Mouse (Mus musculus): ENCODE measurements around the gene Lmo7. TPM values are rescaled to one million over a fixed set of nuclear protein-coding genes. Genes with fewer than 3 reads are reported as not detected.
A peak's percentile ranks its signal among the peaks of the same experiment; 100 is the strongest.

Gene Lmo7
- total RNA-seq, 2 experiments from 2014 or later, result 395 to 436 TPM

DNA sequence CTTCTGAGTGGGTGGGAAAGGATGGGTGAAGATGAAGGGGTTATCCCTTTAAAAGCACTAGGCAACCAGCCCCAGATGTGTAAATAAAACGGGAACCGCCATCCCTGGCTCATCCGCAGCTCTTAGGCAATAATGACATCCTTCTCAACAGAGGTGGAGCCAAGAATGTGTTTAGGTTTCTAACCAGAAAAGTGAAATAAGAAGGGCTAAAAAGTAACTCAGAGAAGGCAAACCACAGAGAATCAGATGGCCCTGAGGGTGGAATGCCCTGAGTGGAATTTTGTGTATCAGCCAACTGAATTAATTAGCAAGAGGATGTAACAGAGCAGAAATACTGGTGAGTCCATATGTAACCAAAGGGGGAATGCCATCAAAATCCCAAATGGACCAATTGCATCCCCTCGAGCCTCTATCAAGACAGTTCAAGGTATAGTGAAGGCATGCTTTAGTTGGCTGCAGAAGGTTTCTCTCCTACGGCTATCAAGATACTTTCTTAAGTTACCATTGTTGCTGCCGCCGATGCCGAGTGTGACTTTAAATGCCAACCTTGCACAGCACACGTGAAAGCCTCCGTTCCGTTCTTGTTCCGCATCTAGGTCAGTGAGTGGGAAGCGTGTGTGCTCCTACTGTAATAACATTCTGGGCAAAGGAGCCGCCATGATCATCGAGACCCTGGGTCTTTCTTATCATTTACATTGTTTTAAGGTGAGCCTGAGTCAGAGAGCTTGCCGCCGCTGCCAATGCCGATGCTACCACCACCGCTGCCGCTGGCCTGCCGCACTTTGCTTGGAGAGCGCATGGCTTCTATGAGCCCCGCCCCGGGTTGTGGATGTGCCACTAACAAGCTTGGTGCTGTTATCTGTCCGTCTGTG is 201.1 kb downstream of the Lmo7 start:
- intact Hi-C loops (cut with DNase I), result loop anchor here (10.0 kb wide), 1 partner anchor 276 kb away; the partner anchor contains the start of gene Uchl3
- peak; percentile 31 to 37 for DNase-seq

- intact Hi-C loops (cut with DNase I), result loop anchor here (10.0 kb wide), 1 partner anchor 277 kb away; the partner anchor contains the start of gene Uchl3
- no peak for DNase-seq
Measured at GRCm38 (mm10) chr14:101931448-101931750, 201.6 kb downstream of the Lmo7 start.

- no peak for DNase-seq
- intact Hi-C loops (cut with DNase I), result loop anchor here (10.0 kb wide), 1 partner anchor 279 kb away; the partner anchor contains the start of gene Uchl3
Measured at GRCm38 (mm10) chr14:101933551-101933950, 203.8 kb downstream of the Lmo7 start.

- peak; percentile 65 to 77 for DNase-seq
- intact Hi-C loops (cut with DNase I), result loop anchor here (10.0 kb wide), 1 partner anchor 962 kb away; no protein-coding TSS in a partner anchor
Measured at GRCm38 (mm10) chr14:101942971-101943370, 213.2 kb downstream of the Lmo7 start.

DNA sequence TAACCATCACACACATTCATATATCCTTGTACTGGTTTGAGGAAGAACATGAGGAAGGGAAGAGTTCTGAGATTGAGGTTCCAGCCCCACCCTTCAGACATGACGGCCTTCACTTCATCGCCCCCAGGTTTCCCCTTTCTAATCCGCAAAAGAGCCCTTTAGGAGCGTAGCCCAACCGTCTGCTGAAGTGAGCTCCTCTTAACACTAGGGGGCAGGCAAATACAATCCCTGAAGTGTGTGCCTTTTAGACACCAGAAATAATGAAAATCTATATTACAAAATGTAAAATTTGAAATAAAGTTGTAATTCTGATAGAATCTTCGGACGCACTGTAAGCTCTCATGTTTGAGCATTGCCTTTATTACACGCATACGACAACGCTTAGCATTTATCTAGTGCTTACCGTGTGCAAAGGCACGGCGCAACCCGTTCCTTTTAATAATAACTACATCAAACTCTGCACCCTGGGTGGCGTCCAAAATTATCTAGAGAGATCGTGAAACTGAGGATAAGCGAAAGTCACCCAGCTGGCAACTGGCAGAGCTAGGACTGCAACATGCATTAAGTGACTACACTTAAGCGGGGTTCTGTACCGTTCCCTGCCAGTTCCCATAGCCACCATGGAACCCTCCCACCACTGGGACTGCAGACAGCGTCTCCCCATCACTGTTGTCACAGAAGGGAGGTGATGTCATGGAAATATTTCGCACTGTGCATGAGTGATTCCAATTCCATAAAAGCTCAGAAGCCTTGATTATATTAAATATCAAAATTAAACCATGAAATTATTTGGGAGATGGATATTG is 217.2 kb downstream of the Lmo7 start:
- peak; percentile 47 to 63 for DNase-seq
- intact Hi-C loops (cut with DNase I), result loop anchor here (1.0 to 10.0 kb wide), 4 partner anchors 164 to 1045 kb away; no protein-coding TSS in a partner anchor

DNA sequence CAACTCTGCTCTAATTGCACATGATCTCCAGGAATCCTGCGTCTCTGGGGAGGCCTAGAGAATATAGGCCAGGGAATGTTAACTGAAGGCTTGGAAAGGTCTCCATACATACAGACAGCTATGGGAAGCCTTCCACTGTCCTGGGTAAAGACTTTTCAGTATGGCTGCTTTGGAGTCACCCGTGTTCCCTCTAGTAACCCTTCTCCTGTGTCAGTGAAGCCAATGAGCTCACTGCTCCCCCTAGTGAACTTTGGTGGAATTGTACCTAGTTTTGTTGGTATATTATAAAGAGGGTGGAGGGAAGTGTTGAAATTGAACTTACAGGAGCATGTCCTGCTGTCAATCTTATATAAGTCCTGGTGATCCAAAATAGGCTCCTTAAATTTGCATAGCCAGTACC is 219.4 kb downstream of the Lmo7 start:
- intact Hi-C loops (cut with DNase I), result loop anchor here (5.0 to 10.0 kb wide), 2 partner anchors 956 to 1043 kb away; no protein-coding TSS in a partner anchor
- DNase-seq, result peak; percentile 58 to 75

DNA sequence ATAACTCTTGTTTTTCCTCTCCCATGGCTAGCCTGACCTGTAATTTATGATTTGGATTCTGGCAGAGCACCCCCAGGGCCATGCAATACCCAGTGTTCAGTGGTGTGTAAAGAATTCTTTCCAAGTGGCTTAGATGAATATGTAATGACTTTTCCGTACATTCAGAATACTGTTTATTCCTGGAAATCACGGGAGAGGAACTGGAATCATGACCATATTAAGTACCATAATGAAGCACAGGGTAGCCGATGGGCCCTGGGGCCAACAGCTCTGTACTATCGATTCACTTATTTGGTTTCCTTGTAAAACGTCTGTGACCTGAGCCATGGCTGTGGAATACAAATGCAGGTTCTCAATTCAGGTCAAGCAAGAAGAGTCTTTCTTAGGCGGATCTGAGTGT is 221.3 kb downstream of the Lmo7 start:
- intact Hi-C loops (cut with DNase I), result no loop called here
- no peak for DNase-seq

DNA sequence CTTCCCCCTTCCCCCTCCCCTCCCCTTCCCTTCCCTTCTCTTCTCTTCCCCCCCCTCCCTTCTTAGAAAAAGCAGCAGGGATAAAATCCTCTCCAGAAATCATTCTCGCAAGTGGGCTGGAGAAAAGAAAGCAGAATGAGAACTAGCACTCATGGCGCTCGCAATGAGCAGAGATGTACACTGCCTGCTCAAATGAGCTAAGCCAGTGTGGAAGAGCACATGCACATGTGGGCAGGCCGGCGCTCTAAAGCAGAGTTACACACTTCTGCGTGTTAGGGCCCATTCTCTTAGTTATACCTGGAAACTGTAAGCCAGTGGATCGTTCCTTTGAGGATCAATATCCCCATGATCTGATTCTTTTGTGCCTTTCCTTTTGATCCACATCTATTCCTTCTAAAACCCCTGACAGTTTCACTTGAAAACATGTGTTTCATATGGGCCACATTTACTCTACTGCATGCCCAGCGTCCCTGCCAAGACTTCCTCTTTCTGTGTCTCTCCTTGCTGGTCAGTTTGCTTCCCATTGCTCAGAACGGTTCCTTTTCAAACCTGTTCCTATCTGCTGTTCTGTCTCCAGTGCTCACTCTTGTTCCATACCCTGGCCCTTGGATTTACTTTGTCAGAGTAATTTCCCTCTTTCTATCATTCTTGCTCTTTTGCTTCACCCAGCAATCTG is 224.2 kb downstream of the Lmo7 start:
- DNase-seq, result no peak
- intact Hi-C loops (cut with DNase I), result no loop called here

DNA sequence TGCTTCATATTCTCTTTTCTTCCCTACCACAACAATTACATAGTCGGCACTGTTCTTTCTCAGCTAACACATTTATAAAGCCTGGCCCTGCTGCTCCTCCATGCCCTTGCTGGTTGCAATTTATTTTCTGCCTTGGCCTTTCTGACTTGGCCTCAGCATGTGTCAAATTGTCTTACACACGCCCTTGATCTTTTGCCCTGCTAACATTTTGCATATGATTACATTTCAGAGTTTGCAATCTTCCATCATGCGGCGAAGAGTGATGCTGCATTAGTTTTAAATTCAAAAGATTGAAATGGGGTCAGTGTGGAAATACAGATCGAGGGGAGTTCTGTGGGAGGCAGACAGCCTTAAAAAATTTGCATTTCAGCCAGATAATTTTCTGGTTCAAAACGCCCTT is 234.6 kb downstream of the Lmo7 start:
- intact Hi-C loops (cut with DNase I), result no loop called here
- DNase-seq, result no peak

DNA sequence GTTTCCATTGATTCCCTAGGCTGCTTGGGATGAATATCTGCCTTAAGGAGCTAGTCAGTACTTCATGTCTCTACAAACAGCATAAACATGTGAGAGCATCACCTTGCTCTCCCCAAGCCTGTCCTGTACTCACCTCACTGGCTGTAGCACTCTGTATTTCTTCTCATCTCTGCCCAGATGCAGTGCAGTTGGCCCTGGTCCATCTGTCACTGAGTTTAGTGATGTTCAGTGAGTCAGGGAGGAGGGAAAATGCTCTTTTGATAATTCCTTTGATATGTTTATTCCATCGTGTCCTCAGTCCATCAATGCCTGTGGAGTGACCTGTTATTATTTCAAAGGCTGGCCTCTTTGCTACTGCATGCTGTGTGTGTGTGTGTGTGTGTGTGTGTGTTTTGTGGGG is 235.2 kb downstream of the Lmo7 start:
- intact Hi-C loops (cut with DNase I), result no loop called here
- DNase-seq, result no peak

DNA sequence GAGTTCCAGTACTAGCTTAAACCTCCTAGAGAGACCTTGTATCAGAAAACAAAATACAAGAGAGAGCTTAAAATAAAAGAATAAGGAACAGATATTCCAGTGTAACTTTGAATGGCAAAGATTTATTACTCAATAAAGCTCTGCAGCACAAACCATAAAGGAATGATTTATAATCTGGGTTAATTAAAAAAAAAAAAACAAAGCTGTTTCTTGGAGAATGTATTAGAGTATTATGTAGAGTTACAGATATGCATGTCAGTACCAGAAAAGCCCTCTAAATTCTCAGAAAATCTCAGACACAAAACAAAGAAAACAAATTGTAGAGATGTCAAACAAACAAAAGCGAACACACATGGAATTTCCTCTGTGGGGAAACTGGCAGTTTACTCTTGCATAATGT is 243.0 kb downstream of the Lmo7 start:
- no peak for DNase-seq
- intact Hi-C loops (cut with DNase I), result no loop called here

DNA sequence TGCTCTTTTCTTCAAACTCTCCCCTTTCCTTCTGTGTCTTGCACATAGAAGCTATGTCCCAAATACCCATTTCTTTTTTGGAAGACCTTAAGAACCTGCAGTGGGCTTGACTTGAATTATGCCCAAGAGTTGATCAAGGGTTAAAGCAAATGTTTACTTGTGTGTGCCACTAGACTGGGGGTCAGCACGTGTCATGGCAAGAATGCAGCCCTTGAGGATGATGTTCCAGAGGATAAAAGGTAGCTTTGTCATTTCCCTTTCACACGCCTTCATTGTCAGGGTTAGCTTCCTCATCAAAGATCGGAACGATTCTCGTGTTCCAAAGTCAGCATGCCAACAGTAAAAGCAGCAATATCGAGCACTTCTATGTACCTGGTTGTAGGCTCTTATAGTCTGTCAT is 243.4 kb downstream of the Lmo7 start:
- no peak for DNase-seq
- intact Hi-C loops (cut with DNase I), result no loop called here

DNA sequence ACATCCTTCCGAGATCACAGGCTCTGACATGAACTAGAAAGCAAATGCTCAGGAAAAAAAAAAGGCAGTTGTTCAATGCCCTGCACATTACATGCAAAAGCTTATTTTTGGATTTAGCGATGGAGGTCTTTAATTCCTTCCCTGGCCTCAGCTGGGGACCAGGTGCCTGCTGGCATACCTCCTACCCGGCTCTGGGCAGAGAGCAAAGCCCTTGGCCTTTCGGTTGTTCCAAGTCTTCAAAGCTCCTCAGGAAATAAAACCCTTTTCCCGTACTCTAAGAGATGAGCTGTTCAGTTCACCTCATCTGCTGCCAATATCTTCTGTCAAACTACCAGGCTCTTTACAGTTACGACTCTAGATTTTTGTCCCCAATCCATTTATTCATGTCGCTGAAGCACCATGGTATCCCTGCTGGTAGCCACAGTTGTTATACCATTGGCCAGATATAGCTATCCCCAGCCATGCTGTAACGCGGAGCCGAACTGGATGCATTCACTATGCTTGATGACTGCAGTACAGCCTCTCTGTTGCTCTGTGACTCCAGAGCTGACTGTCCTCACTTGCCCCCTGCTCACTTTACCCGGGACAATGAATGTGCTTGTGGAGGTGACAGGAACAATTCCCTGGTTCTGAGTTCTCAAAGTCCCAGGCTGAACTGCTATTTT is 246.4 kb downstream of the Lmo7 start:
- intact Hi-C loops (cut with DNase I), result no loop called here
- no peak for DNase-seq

Other genes with a start within 250 kb of the Lmo7 start
- 10 to 100 TPM; 34.7 to 39.6 TPM for gene Tbc1d4, start 120.8 kb upstream of the Lmo7 start, total RNA-seq (2021)
- gene Commd6, start 89.3 kb upstream of the Lmo7 start, total RNA-seq (2021), result 10 to 100 TPM; 32.4 to 35.6 TPM
- 10 to 100 TPM; 29.9 to 32.9 TPM for gene Uchl3, start 76.0 kb upstream of the Lmo7 start, total RNA-seq (2021)
- 1 to 10 TPM in 1 of 2 experiments, under 1 TPM in 1; 0.93 to 1.2 TPM for gene Gm9922, start 143 bp upstream of the Lmo7 start, total RNA-seq (2021)